Mouse (Mus musculus): ENCODE data around the gene Gm49380. TPM values are rescaled to one million over a fixed set of nuclear protein-coding genes. Genes with fewer than 3 reads are reported as not detected.

Gm49380 gene
- 0.40 TPM for polyA plus RNA-seq (2015; fragmentation: Illumina TruSeq; extraction: RNeasy Lipid Tissue Mini Kit (QIAGEN cat#74804); ENCODE audit: low read depth, low replicate concordance)

DNA sequence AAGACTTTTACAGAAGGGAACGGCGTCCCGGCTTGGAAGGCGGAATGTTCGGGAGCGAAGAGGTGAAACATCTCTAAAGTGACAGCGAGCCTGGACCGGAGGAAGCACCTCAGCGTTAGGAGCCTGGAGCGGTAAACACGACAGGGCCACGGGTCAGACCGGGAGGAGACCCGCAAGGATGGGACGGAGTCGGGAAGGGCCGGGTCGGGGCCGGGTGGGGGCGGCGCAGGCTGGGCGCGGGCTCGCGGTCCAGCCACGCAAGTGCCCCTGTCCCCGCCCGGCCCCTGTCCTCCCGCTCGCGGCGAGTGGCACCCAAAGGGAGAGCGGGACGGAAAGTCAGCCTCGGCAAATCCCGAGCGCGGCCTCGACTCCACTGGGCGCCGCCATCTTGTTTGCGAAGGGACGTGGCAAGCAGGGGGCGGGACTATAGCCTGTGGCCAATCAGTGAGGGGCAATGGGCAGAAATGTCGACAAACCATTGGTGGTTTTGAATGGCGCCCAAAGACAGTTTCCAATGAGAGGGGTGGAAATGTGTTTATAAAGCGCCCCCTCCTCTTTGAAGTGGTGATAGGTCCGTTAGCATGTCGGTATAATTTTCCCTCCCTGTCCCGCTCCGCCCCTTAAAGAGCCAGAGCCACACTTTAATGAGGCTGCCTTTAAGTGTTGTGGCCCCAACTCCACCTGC lies at the start of gene Gm49380, which contains the start of gene Rnf26:
TSS of gene Gm49380 (minus strand) at position 396 of the 685 bp plus-strand sequence.
TSS of gene Rnf26 (minus strand) at position 413 of the 685 bp plus-strand sequence.

DNA sequence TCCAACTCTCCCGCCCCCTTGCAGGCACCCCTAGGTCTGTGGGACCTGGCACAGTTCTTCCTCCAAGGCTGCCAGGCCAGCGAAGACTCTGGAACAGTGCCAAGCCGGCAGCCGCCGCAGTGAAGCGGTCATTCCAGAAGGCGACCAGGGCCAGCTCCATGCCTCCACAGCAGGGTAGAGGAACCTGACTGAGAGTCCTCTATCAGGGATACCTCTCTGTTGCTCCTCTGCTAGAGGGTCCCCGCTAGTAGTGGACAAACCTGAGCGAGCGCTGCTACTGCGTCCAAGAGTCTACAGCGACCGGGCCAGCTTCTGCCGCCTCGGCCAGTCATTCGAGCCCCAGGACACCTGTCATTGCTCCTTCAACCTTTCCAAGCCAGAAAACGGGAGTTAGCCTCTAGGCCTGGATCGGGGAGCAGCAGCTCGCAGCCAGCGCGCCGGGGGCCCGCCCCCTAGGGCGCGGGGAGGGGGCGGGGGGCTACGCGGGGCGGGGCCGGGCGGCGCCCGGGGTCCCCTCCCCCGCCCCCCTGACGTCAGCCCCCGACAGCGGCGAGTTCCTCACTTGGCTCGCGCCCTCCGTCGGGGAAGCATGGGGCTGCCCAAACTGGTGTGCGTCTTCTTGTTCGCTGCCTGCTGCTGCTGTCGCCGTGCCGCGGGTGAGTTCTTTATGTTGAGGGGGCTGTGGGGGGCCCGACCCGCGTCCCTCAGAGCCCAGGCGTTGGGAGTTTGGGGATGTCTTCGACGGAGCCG lies 21.0 kb upstream of the Gm49380 start, which contains the start of gene Mcam:
TSS of gene Mcam (plus strand) at position 369 of the 750 bp plus-strand sequence.

DNA sequence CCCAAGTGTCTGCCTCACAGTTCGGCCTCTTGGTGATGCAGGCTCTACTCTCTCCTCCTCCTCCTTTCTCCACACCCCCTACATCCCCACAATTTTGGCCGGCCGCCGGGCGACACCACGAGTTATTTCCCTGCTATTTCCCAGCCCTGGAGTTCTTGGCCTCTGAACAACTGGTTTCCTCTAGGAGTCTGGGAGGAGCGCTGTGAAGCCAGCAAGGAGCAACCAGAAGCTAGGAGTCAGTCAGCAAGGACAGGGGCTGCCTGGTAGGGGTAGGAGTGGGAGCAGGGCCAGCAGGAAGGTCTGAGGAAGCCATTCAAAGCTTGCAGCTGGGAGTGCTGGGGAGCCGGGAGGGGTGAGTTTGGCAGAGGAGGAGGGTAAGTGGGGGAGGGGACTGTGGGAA lies 6.2 kb downstream of the Gm49380 start, which contains the start of gene C1qtnf5:
TSS of gene C1qtnf5 (plus strand) at position 136 of the 400 bp plus-strand sequence.

DNA sequence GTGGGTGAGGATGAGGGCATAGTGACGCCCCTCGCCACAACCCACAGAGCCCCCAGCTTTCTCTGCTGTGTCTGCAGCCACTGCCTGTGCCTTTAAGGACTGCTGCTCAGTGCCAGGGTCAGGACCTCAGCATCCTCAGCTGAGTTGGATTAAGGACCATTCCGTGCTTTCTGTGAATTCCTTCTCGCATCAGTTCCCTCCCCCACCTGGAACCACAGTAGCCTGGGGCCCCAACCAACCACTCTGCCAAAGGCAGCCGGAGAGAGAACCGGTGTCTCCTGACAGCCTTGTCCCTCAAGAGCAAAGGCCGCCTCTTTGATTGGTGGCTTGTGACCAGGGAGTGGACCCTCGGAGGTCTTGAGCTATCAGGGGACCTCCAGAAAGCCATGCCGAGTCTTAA lies 11.8 kb downstream of the Gm49380 start, which contains the start of gene Mfrp:
TSS of gene Mfrp (plus strand) at position 240 of the 400 bp plus-strand sequence.

DNA sequence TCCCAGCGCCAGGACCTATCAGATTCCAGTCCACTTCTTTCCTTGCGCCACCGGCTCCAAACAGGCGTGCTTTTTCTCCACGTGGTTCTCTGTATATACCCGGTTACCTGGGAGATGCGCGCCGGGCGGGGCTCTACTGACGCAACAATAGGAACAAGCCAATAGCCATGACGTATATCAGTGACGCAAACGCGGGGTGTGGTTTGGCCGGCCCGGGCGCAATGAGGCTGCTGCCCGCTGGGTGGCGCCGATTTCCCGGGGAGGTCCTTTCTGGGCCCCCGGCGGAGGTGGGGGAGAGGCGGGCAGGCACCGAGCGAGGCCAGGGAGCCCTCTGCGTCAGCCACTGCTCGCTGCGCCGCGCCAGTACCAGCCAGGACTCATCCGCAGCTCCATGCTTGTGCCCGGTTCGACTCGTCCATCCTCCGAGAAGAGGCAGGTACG lies 46.5 kb downstream of the Gm49380 start, which contains the start of gene Usp2:
TSS of gene Usp2 (plus strand) at position 237 of the 441 bp plus-strand sequence.

DNA sequence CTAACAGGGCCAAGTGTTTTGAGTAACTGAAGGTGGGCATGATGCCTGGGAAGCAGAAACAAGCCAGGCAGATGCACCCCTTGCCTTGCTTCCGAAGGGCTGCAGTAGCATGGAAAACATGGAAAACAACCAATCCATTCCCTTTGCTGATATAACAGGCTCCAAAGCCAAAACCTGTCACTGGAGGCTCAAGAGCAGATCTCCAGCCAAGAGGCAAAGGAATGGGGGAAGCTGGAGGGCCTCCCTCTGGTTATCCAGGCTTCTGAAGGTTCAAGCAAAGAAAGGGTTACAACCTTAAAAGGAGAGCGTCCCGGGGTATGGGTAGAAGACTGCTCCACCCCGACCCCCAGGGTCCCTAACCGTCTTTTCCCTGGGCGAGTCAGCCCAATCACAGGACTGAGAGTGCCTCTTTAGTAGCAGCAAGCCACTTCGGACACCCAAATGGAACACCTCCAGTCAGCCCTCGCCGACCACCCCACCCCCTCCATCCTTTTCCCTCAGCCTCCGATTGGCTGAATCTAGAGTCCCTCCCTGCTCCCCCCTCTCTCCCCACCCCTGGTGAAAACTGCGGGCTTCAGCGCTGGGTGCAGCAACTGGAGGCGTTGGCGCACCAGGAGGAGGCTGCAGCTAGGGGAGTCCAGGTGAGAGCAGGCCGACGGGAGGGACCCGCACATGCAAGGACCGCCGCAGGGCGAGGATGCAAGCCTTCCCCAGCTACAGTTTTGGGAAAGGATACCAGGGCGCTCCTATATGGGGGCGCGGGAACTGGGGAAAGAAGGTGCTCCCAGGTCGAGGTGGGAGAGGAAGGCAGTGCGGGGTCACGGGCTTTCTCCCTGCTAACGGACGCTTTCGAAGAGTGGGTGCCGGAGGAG lies 70.2 kb downstream of the Gm49380 start, which contains the start of gene Thy1:
TSS of gene Thy1 (plus strand) at position 549 of the 872 bp plus-strand sequence.

Other genes with a start within 250 kb of the Gm49380 start
- 1,192 TPM for gene Thy1, start 70.1 kb downstream of the Gm49380 start, polyA plus RNA-seq (2015; fragmentation: Illumina TruSeq; extraction: RNeasy Lipid Tissue Mini Kit (QIAGEN cat#74804); ENCODE audit: low read depth, low replicate concordance)
- gene Usp2, start 46.5 kb downstream of the Gm49380 start, polyA plus RNA-seq (2015; fragmentation: Illumina TruSeq; extraction: RNeasy Lipid Tissue Mini Kit (QIAGEN cat#74804); ENCODE audit: low read depth, low replicate concordance): 41.5 TPM
- gene Mfrp, start 11.8 kb downstream of the Gm49380 start, polyA plus RNA-seq (2015; fragmentation: Illumina TruSeq; extraction: RNeasy Lipid Tissue Mini Kit (QIAGEN cat#74804); ENCODE audit: low read depth, low replicate concordance): 6.8 TPM
- gene C1qtnf5, start 6.3 kb downstream of the Gm49380 start, polyA plus RNA-seq (2015; fragmentation: Illumina TruSeq; extraction: RNeasy Lipid Tissue Mini Kit (QIAGEN cat#74804); ENCODE audit: low read depth, low replicate concordance): 23.8 TPM
- 23.6 TPM for gene Rnf26, start within 50 bp of the Gm49380 start, polyA plus RNA-seq (2015; fragmentation: Illumina TruSeq; extraction: RNeasy Lipid Tissue Mini Kit (QIAGEN cat#74804); ENCODE audit: low read depth, low replicate concordance)
- 22.9 TPM for gene Mcam, start 21.0 kb upstream of the Gm49380 start, polyA plus RNA-seq (2015; fragmentation: Illumina TruSeq; extraction: RNeasy Lipid Tissue Mini Kit (QIAGEN cat#74804); ENCODE audit: low read depth, low replicate concordance)
- 20.5 TPM for gene Cbl, start 120.5 kb upstream of the Gm49380 start, polyA plus RNA-seq (2015; fragmentation: Illumina TruSeq; extraction: RNeasy Lipid Tissue Mini Kit (QIAGEN cat#74804); ENCODE audit: low read depth, low replicate concordance)
- 21.0 TPM for gene Ccdc153, start 127.2 kb upstream of the Gm49380 start, polyA plus RNA-seq (2015; fragmentation: Illumina TruSeq; extraction: RNeasy Lipid Tissue Mini Kit (QIAGEN cat#74804); ENCODE audit: low read depth, low replicate concordance)
- gene Pdzd3, start 138.0 kb upstream of the Gm49380 start, polyA plus RNA-seq (2015; fragmentation: Illumina TruSeq; extraction: RNeasy Lipid Tissue Mini Kit (QIAGEN cat#74804); ENCODE audit: low read depth, low replicate concordance): 0.67 TPM
- gene Nlrx1, start 155.1 kb upstream of the Gm49380 start, polyA plus RNA-seq (2015; fragmentation: Illumina TruSeq; extraction: RNeasy Lipid Tissue Mini Kit (QIAGEN cat#74804); ENCODE audit: low read depth, low replicate concordance): 5.8 TPM
- gene Abcg4, start 175.1 kb upstream of the Gm49380 start, polyA plus RNA-seq (2015; fragmentation: Illumina TruSeq; extraction: RNeasy Lipid Tissue Mini Kit (QIAGEN cat#74804); ENCODE audit: low read depth, low replicate concordance): 43.6 TPM
- gene Hinfp, start 192.2 kb upstream of the Gm49380 start, polyA plus RNA-seq (2015; fragmentation: Illumina TruSeq; extraction: RNeasy Lipid Tissue Mini Kit (QIAGEN cat#74804); ENCODE audit: low read depth, low replicate concordance): 14.6 TPM
- 126 TPM for gene C2cd2l, start 206.8 kb upstream of the Gm49380 start, polyA plus RNA-seq (2015; fragmentation: Illumina TruSeq; extraction: RNeasy Lipid Tissue Mini Kit (QIAGEN cat#74804); ENCODE audit: low read depth, low replicate concordance)
- 14.0 TPM for gene Dpagt1, start 212.5 kb upstream of the Gm49380 start, polyA plus RNA-seq (2015; fragmentation: Illumina TruSeq; extraction: RNeasy Lipid Tissue Mini Kit (QIAGEN cat#74804); ENCODE audit: low read depth, low replicate concordance)
- 37.3 TPM for gene H2afx, start 221.2 kb upstream of the Gm49380 start, polyA plus RNA-seq (2015; fragmentation: Illumina TruSeq; extraction: RNeasy Lipid Tissue Mini Kit (QIAGEN cat#74804); ENCODE audit: low read depth, low replicate concordance)
- 27.9 TPM for gene Hmbs, start 230.7 kb upstream of the Gm49380 start, polyA plus RNA-seq (2015; fragmentation: Illumina TruSeq; extraction: RNeasy Lipid Tissue Mini Kit (QIAGEN cat#74804); ENCODE audit: low read depth, low replicate concordance)
- 49.3 TPM for gene Vps11, start 248.2 kb upstream of the Gm49380 start, polyA plus RNA-seq (2015; fragmentation: Illumina TruSeq; extraction: RNeasy Lipid Tissue Mini Kit (QIAGEN cat#74804); ENCODE audit: low read depth, low replicate concordance)

Data from brain, adult 10 weeks (tissue).